Mouse (Mus musculus) v-Abl transformed pro-B cells (cell line): ENCODE results near the gene Ncoa1.

Experiments
- in situ Hi-C, 2 experiments: fragments of 400-800 bp; cut with MboI; formaldehyde crosslinking; loops; one replicate each; pipeline ENCODE4 v1.15.1; 2025; ENCODE audit not compliant: unreplicated experiment in 2 of 2

Ncoa1 gene

GRCm38 (mm10) chr12:4476832-4477671 is at the start of gene Ncoa1:
Ncoa1 (minus strand) TSS chr12:4477182.
- in situ Hi-C loops = loop anchor here in 1 of 2 experiments (10.0 kb wide), 1 partner anchor 372 kb away; no protein-coding TSS in a partner anchor

GRCm38 (mm10) chr12:4524546-4524945 is 47.6 kb upstream of the Ncoa1 start:
- in situ Hi-C loops = no loop called here

- in situ Hi-C loops = no loop called here
Observed at GRCm38 (mm10) chr12:4523688-4524298, 46.8 kb upstream of the Ncoa1 start.

GRCm38 (mm10) chr12:4523208-4523607 is 46.2 kb upstream of the Ncoa1 start:
- in situ Hi-C loops = no loop called here

- in situ Hi-C loops = no loop called here
Observed at GRCm38 (mm10) chr12:4518957-4519356, 42.0 kb upstream of the Ncoa1 start.

GRCm38 (mm10) chr12:4509591-4510061 is 32.6 kb upstream of the Ncoa1 start:
- in situ Hi-C loops = no loop called here

GRCm38 (mm10) chr12:4508182-4508581 is 31.2 kb upstream of the Ncoa1 start:
- in situ Hi-C loops = no loop called here

GRCm38 (mm10) chr12:4507461-4507860 is 30.5 kb upstream of the Ncoa1 start:
- in situ Hi-C loops = no loop called here

GRCm38 (mm10) chr12:4506810-4507430 is 29.9 kb upstream of the Ncoa1 start:
- in situ Hi-C loops = no loop called here

GRCm38 (mm10) chr12:4505298-4505697 is 28.3 kb upstream of the Ncoa1 start:
- in situ Hi-C loops = no loop called here

- in situ Hi-C loops = no loop called here
Observed at GRCm38 (mm10) chr12:4503673-4504326, 26.8 kb upstream of the Ncoa1 start.

GRCm38 (mm10) chr12:4501916-4502315 is 24.9 kb upstream of the Ncoa1 start:
- in situ Hi-C loops = no loop called here

- in situ Hi-C loops = no loop called here
Observed at GRCm38 (mm10) chr12:4500516-4500915, 23.5 kb upstream of the Ncoa1 start.

- in situ Hi-C loops = no loop called here
Observed at GRCm38 (mm10) chr12:4499651-4500175, 22.7 kb upstream of the Ncoa1 start.

- in situ Hi-C loops = no loop called here
Observed at GRCm38 (mm10) chr12:4488411-4488810, 11.4 kb upstream of the Ncoa1 start.

- in situ Hi-C loops = no loop called here
Observed at GRCm38 (mm10) chr12:4483386-4483785, 6.4 kb upstream of the Ncoa1 start.

GRCm38 (mm10) chr12:4481687-4482086 is 4.7 kb upstream of the Ncoa1 start:
- in situ Hi-C loops = no loop called here

GRCm38 (mm10) chr12:4480250-4480649 is 3.3 kb upstream of the Ncoa1 start:
- in situ Hi-C loops = no loop called here

GRCm38 (mm10) chr12:4479171-4479881 is 2.3 kb upstream of the Ncoa1 start:
- in situ Hi-C loops = loop anchor here in 1 of 2 experiments (10.0 kb wide), 1 partner anchor 375 kb away; no protein-coding TSS in a partner anchor
